Mouse (Mus musculus): Measurements from ENCODE around the gene Dmrta2.
A peak's percentile ranks its signal among the peaks of the same experiment; 100 is the strongest.

Dmrta2 gene

DNA sequence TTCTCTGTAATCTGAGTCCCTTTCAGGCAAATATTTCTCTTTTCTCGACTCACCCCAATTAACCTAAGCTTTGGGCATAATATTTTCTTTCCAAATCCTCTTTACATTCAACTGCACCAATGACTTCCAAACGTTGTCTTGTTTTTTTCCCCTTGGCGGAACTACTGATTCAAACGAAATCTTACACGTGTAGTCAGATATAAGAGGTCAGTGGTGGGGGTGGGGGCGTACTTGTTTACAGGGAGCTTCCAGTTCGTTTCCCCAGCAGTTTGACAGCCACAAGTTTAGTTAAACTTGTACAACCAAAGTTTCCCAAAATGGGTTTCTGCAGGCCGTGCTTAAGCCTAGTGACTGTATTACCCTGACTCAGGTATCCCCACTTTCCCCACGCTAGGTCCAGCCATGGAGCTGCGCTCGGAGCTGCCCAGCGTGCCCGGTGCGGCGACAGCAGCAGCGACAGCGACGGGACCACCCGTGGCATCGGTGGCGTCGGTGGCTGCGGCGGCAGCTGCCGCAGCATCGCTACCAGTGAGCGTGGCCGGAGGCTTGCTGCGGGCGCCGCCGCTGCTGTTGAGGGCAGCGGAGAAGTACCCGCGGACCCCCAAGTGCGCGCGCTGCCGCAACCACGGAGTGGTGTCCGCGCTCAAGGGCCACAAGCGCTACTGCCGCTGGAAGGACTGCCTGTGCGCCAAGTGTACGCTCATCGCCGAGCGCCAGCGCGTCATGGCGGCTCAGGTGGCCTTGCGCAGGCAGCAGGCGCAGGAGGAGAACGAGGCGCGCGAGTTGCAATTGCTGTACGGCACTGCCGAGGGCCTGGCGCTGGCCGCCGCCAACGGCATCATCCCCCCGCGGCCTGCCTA lies 1.8 kb downstream of the Dmrta2 start:
- DNase-seq: no peak

DNA sequence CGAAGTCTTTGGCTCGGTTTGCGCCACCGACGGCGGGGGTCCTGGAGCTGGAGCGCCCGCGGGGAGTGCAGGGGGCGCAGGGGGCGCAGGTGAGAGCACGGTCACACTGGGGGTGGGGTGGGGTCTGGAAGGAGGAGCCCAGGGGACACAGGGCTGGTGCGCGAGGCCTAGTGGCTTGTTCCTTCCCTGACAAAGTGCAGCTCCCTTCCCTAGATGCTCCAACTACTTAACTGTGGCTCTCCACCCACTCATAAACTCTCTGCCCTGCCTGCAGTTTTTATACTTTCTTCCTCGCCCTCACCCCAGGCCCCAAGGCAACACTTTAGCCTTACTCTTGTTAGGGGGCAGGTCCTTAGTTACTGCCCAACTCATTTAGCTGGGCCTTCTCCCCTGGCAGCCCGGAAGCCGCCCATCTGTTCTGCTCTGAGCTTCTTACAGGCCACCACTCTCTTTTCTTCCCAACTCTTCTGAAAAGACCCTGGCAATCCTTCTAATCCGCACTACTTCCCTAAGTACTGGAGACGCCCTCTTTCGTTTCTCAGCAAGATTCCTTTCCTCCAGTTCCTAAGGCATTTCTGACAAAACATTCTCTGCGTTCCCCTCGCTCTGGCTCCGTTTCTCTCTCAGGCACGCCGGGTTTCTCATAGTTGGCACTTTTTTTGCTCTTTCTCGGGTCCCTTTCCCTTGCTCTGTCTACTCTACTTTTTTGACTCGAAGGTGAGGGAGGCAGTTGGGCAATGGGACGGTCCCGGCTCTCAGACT lies 2.6 kb downstream of the Dmrta2 start:
- DNase-seq: no peak

DNA sequence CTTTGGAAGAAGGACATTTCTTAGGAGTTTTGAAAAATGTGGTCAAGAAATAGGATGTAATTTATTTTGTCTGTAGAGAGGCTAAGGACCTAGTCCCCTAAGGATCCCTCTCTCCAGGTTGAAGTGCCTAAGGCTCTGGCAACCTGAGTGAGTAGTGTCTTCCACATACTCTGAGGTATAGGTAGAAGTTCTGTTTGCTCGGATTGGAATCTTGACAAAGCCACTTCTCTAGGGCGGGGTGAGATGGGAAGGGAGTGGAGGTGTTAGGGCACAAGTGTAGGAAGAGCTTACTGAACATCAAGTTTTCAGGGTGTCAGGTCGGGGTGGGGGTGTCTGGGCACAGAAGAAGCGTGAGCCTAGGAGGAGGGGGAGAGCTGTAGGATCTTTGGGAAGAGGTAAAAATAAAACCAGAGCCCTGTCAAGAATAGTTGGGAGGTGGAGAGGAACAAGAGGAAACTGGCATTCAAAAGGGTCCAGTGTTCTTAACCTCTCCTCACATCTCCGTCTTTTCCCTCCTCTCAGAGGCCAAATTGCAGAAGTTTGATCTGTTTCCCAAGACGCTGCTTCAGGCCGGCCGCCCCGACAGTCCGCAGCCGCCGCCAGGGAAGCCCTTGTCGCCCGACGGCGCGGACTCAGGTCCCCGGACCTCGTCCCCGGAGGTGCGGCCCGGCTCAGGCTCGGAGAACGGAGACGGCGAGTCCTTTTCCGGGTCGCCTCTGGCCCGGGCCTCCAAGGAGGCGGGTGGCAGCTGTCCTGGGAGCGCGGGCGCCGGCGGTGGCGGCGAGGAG lies 3.4 kb downstream of the Dmrta2 start:
- DNase-seq: no peak

DNA sequence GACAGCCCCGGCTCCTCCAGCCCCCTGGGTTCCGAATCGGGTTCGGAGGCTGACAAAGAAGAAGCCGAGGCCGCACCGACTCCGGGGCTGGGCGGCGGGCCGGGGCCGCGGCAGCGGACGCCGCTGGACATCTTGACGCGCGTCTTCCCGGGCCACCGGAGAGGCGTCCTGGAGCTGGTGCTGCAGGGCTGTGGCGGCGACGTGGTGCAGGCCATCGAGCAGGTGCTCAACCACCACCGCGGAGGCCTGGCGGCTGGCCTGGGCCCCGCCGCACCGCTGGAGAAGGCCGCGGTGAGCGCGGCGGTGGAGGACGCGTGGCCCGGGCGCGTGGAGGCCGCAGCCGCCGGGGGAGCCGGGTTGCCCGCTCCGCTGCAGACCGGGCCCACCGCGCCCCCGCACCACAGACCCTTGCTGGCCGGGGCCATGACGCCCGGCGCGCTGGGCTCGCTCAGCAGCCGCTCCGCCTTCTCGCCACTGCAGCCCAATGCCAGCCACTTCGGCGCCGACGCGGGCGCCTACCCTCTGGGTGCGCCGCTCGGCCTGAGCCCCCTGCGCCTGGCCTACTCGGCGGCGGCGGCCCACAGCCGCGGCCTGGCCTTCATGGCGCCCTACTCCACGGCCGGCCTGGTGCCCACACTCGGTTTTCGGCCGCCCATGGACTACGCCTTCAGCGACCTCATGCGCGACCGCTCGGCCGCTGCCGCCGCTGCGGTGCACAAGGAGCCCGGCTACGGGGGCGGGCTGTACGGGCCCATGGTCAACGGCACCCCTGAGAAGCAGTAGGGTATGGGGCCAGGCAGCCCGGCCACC lies 4.2 kb downstream of the Dmrta2 start:
- no peak for DNase-seq

DNA sequence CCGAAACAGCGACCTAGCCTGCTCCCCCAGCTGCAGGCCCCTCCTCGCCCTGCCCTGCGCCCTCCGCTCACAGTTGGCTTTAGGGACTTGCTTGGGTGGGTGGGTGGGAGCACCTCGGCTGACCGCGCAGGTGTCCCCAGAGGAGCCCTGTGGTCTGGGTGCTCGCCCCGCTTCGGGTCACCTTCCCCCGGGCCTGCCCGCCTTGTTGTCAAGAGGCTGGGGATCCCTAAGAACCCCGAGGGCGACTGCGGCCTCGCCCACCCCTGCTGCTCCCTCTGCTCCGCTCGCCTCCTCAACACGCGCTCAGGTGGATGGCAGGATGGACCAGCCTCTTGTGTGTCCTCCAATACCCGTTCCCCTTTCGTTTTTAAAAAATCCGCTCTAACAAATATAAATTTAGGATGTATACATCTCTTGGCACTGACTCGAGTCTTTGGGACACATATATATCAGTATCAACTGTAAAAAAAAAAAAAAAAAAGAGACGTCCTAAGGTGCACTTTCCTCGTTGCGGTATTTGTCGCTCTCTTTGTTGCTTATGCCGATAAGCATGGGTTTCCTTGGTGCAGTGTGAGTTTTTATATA lies 4.9 kb downstream of the Dmrta2 start:
- DNase-seq: no peak

DNA sequence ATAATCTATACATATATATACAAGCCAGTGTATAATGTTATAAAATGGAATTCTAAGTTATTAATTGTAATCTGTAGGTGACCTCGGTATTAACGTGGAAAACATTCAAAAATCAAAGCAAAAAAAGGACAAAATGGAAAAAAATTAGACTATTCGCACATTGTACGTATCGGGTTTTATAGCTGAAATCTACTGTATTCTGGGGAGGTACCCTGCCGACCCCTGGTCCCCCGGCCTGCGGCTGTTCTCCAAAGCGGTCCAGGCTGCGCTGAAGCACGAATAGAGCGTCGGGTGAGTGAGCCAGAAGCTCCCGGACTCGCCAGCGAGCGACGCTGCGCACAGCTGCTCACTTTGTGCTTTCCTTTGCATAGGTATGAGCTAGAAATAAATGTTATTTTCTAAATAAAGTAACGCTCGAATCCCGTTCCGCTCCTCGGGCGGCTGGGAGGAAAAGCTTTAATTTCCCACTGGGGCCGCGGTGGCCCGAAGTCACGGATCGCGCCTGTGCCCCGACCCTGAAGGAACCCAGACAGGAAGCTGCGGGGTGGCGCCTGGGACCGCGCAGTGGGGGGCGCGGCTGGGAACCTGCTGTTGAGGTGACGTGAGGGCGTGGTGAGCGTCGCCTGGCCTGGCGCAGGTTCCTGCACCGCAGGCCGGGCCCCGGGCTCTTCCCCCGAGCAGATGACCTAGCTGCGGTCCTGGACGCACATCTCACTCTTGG lies 5.6 kb downstream of the Dmrta2 start:
- peak; percentile 7 to 12 for DNase-seq

DNA sequence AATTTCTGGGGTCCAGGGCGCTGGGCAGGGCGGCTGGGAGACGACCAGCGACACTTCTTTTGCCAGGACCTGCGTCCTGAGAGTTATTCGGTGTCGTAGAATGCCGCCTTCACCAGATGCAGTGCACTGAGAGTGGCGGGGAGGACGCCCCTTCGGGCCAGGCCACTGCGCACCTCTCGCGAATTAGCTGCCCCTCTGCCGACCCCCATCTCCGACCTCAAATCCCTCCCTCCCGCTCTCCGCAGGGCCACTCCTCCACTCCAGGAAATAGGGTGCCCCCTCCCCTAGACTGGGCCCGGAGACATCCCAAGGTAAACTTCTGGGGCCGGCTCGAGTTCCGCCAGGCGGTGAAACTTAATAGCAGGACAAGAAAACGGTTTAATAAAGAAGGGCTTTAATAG lies 6.2 kb downstream of the Dmrta2 start:
- DNase-seq: peak in 1 of 2 experiments; percentile 3

DNA sequence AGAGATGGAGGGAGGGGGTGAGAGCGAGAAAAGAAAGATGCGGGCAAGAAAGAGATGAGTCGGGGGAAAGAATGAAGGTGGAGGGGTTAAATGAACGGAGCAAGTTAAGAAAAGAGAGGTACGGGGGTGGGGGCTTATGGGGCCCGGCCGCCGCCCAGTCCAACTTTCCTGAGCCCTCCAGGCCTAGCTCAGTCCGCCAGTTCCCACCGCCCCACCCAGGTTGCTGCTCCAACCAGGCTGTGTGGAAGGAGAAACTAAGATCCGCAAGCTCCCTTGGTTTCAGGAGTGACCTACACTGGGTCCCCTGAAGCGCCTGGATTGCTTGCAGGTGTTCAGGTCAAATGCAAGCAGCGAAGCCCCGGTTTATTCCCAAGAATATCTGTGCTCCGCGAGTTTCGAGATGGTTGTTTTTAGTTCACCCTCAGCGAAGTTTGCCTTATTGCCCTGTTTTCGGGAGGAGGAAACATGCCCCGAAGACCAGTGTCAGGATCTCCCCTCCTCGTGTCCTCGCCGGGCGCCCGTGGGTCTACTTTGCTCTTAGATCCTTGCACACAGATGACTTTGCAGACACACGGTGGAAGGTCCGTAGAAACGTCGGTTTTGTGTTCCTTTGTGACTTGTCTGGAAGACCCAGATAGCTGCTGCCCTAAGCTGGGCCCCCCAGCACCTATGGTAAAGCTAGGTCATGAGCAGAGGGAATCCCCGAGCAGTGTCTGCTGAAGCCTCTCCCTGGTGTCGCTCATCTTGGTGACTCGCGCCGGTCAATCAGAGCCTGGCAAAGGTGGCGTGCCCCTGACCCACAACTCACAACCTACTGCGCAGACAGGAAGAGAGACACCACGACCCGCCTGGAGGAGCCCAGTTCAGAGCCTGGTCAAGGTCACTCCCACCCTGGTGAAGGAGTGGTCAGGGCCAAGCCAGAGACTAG lies 6.9 kb downstream of the Dmrta2 start:
- peak in 1 of 2 experiments; percentile 2 for DNase-seq

DNA sequence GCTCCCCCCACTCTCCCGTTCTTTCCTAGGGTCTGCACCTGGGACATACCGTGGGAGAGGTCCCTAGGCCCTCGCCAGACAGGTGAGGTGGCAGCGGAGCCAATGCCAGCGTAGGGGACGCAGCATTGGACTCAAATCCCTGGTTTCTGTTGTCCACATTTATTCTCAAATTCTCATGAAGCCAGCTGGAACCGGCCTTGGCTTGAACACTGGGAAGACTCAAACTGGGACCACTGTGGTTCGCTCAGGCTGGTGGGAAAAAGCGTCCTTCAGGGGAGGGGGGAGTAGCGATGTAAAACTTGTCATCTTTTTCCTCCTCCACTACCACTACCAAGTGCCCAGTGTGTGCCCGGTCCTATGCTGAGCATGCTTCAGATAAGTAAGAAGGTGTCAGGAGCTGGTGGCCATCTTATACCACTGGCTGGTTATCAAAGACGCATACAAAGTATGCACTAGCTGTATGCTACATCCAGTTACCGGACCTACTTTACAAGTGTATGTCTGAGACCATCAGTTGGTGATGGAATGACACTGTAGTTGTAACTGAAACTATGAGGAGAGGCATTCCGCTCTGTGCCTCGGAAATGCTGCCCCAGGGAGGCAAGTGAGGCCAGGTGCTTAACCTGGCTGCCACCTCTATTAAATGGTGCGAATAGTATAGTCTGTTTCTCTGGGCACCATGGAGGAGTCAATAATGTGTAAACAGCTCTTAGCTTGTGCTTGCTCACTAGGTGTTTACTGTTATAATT lies 7.7 kb downstream of the Dmrta2 start:
- peak in 1 of 2 experiments; percentile 1 for DNase-seq

DNA sequence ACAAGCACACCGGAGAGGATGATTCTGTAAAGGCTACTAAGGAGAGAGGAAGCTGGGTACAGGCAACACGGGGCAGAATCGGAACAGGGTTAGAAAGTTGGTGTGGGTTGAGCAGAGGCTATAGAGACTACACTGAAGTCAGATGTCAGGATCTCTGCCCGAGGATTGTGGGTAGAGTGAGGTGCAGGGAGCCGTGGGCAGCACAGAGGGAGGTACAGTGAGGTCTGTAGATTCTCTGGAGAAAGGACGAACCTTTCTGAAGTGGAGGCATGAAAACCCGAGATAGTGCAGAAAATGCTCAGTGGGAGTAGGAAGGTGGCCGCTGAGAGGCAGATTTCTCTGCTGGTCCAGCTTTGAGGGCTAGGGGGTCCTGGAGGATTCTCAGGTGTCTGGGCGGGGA lies 8.4 kb downstream of the Dmrta2 start:
- DNase-seq: no peak

DNA sequence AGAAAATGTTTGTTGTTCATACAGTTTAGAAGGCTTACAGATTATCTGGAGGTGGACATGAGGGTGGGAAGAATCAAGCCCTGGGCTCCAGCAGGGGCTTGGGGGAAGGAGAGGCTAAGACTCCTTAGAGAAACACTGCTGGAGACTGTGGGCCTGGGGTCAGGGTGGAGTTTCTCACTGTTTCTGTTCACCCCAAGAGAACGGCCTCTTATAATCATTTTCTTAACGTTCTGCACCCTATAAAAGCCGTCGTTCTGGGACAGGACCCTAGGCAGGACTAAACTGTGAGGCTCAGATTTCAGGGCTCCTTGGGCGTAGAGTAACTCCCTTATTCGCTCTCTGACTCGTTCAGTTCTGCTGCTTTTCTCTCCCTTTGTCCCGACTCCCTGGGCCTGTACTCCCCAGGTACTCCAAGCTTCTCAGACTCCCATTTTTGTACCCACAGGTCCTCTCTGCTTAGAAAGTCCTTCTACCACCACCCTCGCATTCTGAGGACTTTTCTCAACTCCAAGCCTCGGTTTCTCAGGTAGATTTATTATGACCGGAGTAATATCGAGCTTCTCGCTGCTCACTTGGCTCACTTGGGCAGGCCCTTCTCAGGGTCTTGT lies 9.0 kb downstream of the Dmrta2 start:
- DNase-seq: no peak

DNA sequence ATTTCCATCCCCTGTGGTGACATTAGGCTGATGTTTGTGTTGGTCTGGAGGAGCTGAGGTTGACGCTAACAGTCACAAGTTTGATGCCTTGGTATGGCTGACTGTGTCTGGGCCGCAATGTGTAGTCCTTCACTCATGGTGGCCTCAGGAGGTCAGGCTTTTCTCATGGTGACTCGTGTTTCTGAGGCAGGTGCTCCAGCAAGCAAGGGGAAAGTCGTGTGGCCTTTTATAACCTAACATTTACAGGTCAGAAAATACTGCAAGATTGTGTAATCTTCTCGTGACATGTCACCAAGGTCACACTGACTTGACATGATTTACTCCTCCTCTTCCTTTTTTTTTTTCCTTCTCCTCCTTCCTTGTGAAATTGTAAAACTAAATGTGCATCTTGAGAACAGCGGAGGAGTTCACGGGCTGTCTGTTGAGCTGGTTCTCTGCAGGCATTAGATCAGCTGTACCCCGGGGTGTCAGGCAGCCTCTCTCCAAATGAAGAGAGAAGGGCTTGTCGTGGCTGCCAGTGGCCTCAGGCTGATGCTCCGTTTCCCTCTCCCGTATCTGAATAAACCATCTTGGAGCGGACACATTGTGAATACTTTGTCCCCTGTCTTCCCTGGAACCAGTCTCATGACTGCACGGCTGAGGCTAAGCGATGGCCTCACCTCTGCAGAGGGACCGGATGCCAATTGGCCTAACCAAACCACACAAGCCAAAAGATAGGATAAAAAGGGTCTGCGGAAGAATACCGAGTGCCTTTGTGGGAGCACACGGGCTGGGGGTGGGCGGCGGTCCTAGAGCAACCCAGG lies 9.9 kb downstream of the Dmrta2 start:
- DNase-seq: no peak

DNA sequence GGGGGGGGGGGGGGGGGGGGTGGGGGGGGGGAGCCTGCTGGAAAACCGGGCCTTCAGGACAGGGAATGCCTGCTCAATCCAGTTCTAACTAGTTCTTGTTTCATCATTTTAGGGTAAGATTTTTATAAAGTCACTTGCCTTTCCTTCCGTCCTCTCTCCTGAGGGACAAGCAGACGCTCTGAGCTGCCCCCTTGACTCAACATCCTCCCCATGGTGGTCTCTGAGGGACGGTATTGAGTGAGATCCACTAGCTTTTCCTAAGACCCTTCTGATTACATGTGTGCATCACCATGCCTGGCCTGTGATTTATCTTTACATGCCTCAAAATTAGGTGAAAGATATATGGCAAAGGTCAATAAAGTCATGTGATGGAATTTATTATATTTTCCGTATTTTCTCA lies 10.6 kb downstream of the Dmrta2 start:
- DNase-seq: no peak

DNA sequence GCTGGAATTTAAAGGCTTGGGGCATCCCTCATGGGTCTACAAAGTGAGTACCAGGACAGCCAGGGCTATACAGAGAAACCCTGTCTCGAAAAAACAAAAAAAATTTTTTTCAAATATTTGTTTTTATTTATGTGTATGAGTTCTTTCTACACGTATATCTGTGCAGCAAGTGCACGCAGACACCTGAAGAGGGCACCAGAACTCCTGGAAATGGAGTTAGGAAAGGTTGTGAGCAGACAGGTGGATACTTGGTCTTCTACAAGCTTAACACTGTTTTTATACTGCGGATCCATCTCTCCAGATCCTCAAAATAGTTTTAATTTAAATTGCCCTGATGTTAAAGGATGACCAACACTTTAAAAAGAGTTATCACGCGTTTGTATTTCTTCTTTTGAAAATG lies 11.4 kb downstream of the Dmrta2 start:
- no peak for DNase-seq

DNA sequence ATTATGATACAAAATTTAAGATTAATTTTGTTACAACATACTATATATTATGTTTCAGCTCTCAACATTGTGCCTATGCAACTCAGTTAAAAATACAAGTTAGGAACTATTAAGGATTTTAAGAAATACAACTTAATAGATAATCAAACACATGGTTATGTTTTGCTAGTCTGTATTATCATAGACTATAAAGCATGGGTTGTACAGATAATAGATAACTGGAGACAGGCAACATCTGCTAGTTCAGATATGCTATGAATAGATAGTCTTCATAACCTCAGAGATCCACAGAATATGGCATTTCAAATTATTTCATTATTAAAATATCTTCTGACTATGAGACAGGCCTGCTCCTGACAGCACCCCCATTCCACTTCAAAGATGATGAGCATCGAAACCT lies 28.2 kb downstream of the Dmrta2 start:
- DNase-seq: no peak

DNA sequence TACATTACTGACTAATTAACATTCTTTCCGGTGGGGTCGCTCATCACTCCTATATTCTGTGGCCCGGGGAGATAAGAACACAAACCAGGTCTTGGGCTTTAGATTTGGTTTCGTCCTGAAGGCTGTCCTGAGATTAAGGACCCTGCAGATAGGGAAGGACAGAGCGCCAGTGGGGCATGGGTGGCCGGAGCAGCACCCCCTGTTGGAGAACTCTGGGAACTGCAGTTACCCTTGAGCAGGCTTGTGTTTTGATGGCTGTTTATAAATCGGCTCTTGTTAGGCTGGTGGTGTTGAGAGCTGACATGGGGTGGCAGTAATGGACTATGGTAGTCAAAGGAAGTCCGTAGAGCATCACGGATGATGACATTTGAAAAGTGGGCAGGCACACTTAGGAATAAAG lies 41.3 kb downstream of the Dmrta2 start:
- DNase-seq: no peak

DNA sequence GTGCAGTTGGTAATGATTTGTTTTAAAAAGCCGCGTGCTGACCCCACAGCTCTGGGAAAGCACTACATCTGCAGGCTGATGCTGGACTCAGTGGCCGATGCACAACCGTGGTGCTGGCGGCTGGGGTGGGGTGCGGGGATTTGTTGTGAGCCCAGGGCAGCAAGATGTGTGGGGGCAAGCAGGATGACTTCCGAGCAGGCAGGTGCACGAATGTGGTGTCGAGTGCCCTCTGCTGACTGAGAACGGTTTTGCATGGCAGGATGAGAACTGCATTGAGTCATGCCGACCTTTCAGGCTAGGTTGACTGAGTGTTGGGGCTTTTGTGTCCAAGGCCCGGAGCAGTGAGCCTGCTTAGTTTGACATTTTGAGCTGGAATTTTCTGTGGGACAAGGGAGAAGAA lies 42.4 kb downstream of the Dmrta2 start:
- DNase-seq: peak; percentile 60 to 63

DNA sequence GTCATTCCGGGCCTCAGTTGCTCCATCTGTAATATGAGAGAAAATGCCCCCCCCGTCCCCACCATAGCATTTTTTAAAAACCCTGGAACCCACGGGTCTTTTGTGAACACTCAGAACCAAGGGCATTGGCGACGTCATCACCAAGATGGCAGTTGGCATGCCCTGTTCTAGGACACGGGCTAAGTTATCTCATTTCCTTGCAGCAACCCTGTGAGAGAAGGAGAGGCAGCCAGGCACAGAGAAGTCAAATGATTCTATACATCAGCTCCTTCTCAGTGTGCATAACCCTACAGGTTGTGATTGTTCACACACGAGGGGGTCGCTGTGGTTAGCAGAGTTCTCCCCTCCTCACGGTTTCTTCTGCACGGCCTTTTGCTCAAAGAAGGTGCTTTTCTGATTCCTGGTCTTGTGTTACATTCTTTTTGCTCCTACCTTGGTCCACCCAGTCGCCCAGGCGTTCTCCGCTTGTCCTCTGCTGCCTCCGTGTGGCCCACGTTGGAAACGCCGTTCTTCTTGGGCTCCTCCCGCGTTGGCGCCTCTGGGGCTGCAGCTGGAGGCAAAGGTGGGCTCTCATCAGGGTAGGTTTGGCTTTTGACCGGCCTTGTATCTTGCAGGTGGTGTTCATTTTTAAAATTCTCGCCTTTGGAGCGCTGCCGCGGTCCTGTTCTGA lies 44.2 kb downstream of the Dmrta2 start:
- DNase-seq: peak; percentile 67 to 68

Measured in B cell, adult 2 months (primary cell).